Mouse (Mus musculus): Measurements from ENCODE around the gene Zbed6.

The Zbed6 gene

DNA sequence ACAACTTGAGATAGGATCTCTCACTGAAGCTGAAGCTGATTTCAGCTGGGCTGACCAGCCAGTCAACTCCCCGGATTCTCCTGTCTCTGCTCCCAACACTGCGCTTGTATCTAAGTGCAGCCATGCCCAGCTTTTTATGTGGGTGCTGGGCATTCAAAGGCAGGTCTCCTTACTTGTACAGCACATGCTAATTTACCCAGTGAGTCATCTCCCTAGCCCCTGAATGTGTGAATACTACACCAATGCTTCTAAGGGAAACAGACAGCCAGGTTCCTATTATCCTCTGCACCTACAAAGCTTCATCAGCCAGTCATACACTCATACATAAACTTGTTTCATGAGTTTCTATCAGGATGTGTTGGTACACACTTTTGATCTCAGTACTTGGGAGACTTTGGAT lies 19.5 kb downstream of the Zbed6 start:
- DNase-seq (ENCODE audit: low read depth, low spot score) = no peak
- H3K27me3 ChIP-seq (ENCODE audit: control insufficient read depth, insufficient read depth, low read length, poor library complexity, severe bottlenecking) = no peaks in the 10 kb centered on the region
- peaks cover 6% of the 10 kb centered on the region for H3K36me3 ChIP-seq (ENCODE audit: control insufficient read depth, insufficient read depth, low read length, poor library complexity, severe bottlenecking)

DNA sequence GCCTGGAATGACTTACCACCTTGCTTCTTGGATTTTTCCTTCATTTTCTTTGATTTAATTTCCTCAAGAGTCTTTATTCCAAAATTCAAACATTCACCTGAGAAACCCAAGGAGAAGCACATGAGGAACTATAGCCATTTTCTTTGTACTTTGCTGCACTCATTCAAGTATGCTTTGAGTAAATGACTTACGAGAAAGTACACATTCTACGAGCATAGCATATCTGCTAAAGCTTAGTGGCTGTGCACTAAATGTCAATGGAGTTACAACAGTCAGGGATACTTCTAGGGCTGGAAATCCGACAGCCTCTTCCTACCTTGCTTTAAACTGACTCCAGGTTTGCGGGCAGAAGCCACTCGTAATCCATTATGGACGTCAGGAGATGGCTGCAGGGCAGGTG lies 22.2 kb downstream of the Zbed6 start:
- Histone ChIP-seq H3K36me3 (ENCODE audit: control insufficient read depth, insufficient read depth, low read length, poor library complexity, severe bottlenecking) (peaks cover 9% of the 10 kb centered on the region), H3K27me3 (ENCODE audit: control insufficient read depth, insufficient read depth, low read length, poor library complexity, severe bottlenecking) (no peaks in the 10 kb centered on the region)
- no peak for DNase-seq (ENCODE audit: low read depth, low spot score)

DNA sequence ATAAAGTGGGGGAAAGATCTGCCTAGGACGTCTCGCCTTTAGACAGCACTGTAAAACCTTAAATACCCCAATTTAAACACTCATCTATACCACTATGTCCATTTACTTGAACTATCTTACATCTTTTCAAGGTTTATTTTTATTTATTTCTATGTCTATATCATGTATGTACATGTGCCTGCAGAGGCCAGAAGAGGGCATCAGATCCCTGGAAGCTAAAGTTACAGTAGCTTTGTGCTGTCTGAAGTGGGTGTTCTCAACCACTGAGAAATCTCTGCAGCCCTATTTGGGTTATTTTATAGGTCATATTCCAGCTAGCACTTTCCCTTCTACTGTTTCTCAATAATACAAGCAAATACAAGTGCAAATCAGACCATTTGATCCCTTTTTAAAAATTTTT lies 28.5 kb downstream of the Zbed6 start:
- Histone ChIP-seq H3K36me3 (ENCODE audit: control insufficient read depth, insufficient read depth, low read length, poor library complexity, severe bottlenecking) (peaks cover 23% of the 10 kb centered on the region), H3K27me3 (ENCODE audit: control insufficient read depth, insufficient read depth, low read length, poor library complexity, severe bottlenecking) (no peaks in the 10 kb centered on the region)
- DNase-seq (ENCODE audit: low read depth, low spot score) = peak; percentile 53

DNA sequence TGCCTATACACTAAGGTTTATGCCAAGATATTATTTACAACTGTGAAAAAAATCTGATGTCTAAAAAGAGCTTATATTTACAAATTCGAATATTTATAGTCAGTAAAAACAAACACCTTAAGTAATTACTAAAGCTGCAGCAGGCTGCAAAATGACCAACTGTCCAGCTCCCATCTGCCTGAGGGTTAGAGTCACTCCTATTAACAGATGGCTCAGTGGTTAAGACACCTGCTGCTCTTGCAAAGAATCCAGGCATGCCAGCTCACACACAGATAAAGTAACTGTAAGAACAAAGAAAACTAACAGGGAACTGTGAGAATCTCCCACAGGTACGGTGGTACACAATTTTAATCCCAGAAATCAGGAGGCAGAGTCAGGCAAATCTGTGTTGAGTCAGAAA lies 35.6 kb downstream of the Zbed6 start:
- peaks cover 30% of the 10 kb centered on the region for H3K36me3 ChIP-seq (ENCODE audit: control insufficient read depth, insufficient read depth, low read length, poor library complexity, severe bottlenecking)
- H3K27me3 ChIP-seq (ENCODE audit: control insufficient read depth, insufficient read depth, low read length, poor library complexity, severe bottlenecking) = no peaks in the 10 kb centered on the region
- no peak for DNase-seq (ENCODE audit: low read depth, low spot score)

DNA sequence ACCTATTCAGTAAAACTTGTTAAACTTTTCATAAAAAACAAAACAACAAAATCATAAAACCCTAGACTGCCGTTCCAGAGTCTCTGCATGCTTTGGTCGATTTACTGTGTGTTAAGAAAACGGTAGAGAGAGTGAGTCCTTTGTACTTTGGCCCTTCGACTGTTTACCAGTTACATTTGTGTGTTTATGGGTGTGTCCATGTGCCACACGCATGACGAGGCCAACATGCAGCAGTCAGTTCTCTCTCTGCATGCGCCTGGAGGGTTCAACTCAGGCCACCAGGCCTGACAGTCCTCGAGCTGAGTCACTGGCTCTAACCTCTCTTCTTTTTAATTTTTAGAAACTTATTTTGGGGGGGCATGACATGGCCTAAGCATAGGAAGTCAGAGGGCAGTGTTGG lies 42.4 kb downstream of the Zbed6 start:
- H3K27me3 ChIP-seq (ENCODE audit: control insufficient read depth, insufficient read depth, low read length, poor library complexity, severe bottlenecking) = no peaks in the 10 kb centered on the region
- peaks cover 11% of the 10 kb centered on the region; the same call in 1 of the 2 replicates for H3K36me3 ChIP-seq (ENCODE audit: control insufficient read depth, insufficient read depth, low read length, poor library complexity, severe bottlenecking)
- DNase-seq (ENCODE audit: low read depth, low spot score) = no peak

DNA sequence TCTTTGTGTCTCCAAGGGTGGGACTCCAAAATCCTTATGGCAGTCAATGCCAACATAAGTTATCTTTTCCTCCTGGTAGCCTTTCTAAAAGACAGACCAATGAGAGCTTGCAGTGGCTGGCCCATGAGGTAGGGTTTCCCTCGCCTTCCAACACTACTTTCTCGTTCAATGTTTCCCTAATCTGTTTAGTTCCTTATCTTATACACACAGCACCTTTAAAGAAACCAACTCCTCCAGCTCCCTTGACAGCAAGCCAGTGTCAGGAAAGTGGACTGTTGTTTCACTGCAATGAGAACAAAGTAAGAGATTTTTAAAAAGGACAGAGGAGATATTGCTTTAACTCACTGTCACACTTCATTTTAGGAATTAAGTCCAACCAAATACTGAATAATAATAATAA lies 42.8 kb downstream of the Zbed6 start:
- no peak for DNase-seq (ENCODE audit: low read depth, low spot score)
- peaks cover 11% of the 10 kb centered on the region; the same call in 1 of the 2 replicates for H3K36me3 ChIP-seq (ENCODE audit: control insufficient read depth, insufficient read depth, low read length, poor library complexity, severe bottlenecking)
- no peaks in the 10 kb centered on the region for H3K27me3 ChIP-seq (ENCODE audit: control insufficient read depth, insufficient read depth, low read length, poor library complexity, severe bottlenecking)

DNA sequence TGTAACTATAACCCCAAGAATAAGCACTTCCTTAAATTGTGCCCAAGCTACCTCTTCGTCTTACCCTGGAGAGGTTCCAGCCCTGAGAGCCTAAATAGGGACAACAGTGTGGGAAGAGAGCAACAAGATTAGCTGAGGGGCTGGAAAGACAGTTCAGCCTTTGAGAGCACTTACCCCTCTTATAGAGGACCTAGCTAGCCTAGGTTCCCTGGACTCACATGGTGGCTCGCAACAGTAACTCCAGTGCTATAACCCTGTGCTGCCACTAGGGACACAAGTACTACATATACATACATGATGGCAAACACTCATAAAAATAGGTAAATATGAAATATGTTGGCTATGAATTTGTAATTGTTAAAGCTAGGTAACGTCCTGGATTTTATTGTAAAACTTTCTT lies 46.9 kb downstream of the Zbed6 start:
- Histone ChIP-seq H3K27me3 (ENCODE audit: control insufficient read depth, insufficient read depth, low read length, poor library complexity, severe bottlenecking) (no peaks in the 10 kb centered on the region), H3K36me3 (ENCODE audit: control insufficient read depth, insufficient read depth, low read length, poor library complexity, severe bottlenecking) (0 out of 2 replicates have a peak, but pooled peaks cover 2% of the 10 kb centered on the region)
- DNase-seq (ENCODE audit: low read depth, low spot score) = peak; percentile 56

DNA sequence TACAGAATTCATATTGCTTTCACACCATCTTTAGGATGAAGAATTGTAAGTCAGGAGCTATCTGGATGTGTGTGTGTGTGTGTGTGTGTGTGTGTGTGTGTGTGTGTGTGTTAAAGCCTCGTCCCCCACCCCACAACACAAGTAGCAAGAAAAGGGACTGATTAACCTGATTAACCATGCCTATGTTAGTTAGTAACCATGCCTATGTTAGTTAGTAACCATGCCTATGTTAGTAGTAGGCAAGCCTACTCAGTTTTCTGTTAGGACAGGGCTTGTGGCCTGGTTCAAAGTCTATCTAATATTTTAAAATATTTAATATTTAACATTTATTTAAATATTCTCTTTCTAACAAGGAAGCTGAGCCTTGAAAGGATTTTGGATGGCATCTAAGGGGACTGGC lies 49.2 kb downstream of the Zbed6 start:
- no peaks in the 10 kb centered on the region for H3K27me3 ChIP-seq (ENCODE audit: control insufficient read depth, insufficient read depth, low read length, poor library complexity, severe bottlenecking)
- no peak for DNase-seq (ENCODE audit: low read depth, low spot score)
- peaks cover 2% of the 10 kb centered on the region for H3K36me3 ChIP-seq (ENCODE audit: control insufficient read depth, insufficient read depth, low read length, poor library complexity, severe bottlenecking)

DNA sequence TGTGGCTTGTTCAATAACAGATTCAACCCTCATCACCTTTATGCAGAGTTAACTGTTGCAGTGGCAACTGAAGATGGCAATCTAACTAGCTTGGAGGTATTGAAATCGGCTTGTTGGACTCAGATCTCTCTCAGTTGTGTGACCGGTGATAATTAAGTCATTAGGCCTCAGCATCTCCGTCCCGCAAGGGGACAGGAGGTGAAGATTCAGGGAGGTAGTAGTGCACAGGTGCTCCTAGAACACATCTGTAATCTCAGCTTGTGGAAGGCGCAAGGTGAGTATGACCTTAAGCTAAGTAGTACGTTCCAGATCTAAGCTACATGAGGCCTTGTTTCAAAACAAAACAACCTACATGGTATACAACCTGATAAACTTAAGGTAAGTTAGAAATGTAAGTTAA lies 50.1 kb downstream of the Zbed6 start:
- Histone ChIP-seq H3K27me3 (ENCODE audit: control insufficient read depth, insufficient read depth, low read length, poor library complexity, severe bottlenecking) (no peaks in the 10 kb centered on the region), H3K36me3 (ENCODE audit: control insufficient read depth, insufficient read depth, low read length, poor library complexity, severe bottlenecking) (peaks cover 7% of the 10 kb centered on the region)
- no peak for DNase-seq (ENCODE audit: low read depth, low spot score)

DNA sequence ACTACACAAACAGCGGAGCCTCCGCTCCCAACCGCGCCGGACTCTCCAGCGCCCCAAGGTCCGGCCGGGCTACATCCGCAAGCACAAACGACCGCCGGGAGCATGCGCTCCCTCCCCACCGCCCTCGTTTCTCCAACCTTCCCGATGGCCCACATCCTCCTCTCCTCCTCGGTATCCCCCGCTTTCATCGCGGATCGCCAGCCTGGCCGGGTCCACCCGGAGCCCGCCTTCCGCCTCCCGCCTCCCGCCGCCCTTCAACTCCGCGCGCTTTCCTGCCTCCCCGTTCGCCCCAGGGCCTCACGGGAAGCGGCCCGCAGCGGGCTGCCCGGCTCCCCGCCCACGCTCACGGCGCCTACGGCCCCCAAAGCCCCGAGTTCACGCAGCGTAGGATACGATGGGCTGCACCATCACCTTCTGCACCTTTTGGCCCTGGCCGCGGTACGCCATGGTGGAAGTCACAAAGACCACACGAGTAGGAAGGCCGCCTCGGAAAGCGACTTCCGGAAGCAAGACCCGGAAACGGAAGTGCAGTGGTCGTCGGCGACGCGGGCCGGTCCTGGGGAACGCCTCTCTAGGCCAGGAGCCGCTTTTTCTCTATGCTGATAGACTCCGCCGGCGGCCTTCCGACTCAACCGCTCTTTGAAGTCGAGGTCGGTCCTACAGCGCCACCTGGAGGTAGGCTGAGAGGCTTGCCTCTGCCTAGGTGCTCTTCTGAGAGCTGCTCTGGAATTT lies 50.7 kb downstream of the Zbed6 start, which contains the start of gene Snrpe:
Gene Snrpe, minus strand, starts transcription at position 521 of the 732 bp plus-strand sequence.
- Histone ChIP-seq H3K27me3 (ENCODE audit: control insufficient read depth, insufficient read depth, low read length, poor library complexity, severe bottlenecking) (no peaks in the 10 kb centered on the region), H3K36me3 (ENCODE audit: control insufficient read depth, insufficient read depth, low read length, poor library complexity, severe bottlenecking) (peaks cover 12% of the 10 kb centered on the region)
- DNase-seq (ENCODE audit: low read depth, low spot score) = peak; percentile 99

Measured in splenic B cell, adult 2 months (primary cell).